Mouse (Mus musculus) brown adipose tissue, adult 24 weeks (tissue): ENCODE data around the gene Map2k4. TPM values are rescaled to one million over a fixed set of nuclear protein-coding genes. Genes with fewer than 3 reads are reported as not detected.

Source experiments
- H3K27ac ChIP-seq: fragments of 200-500 bp; replicated peaks from 2 replicates; pipeline ENCODE4 v1.5.1; 2012; ENCODE audit warnings: low read depth, mild to moderate bottlenecking, low read length
- H3K4me1 ChIP-seq: fragments of 200-500 bp; 2 replicates; pipeline ENCODE4 v1.6.1; 2012; ENCODE audit warnings: low read length, mixed read lengths; ENCODE audit not compliant: control insufficient read depth, insufficient read depth, insufficient read length
- H3K4me3 ChIP-seq: fragments of 200-500 bp; 2 replicates; pipeline ENCODE4 v1.5.1; 2012; ENCODE audit warnings: low read depth, mild to moderate bottlenecking, low read length, moderate library complexity; ENCODE audit not compliant: insufficient read depth
- polyA plus RNA-seq: library from polyadenylated mRNA; stranded (reverse); fragments of >200 nt; gene quantifications from 2 replicates; pipeline ENCODE4 v1.2.4, GENCODE M21; 2012; ENCODE audit not compliant: missing spikeins, insufficient read depth, insufficient read length

The Map2k4 gene
- polyA plus RNA-seq, 1 experiment, result 21.7 TPM

DNA sequence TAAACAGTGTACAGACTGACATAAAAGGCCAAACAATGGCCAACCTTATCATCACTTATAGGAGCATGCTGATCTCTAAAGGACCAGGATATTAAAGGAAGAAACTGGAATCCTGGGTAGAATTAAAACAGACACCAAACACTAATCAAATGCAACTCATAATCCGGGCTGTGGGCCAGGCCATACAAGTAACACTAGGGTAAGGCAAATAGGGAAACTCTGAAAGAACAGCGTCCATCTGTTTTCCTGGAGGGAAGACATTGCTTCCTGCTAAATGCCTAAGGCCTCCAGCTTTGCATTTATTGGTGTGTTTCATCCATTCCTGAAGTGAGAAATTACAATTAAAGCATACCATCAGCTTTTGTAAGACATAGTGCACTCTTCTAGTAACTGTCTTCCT, 81.9 kb downstream of the Map2k4 start:
- Histone ChIP-seq H3K4me3 (no peak overlapping the region), H3K4me1 (no peaks in the 10 kb centered on the region), H3K27ac (no peak overlapping the region)

DNA sequence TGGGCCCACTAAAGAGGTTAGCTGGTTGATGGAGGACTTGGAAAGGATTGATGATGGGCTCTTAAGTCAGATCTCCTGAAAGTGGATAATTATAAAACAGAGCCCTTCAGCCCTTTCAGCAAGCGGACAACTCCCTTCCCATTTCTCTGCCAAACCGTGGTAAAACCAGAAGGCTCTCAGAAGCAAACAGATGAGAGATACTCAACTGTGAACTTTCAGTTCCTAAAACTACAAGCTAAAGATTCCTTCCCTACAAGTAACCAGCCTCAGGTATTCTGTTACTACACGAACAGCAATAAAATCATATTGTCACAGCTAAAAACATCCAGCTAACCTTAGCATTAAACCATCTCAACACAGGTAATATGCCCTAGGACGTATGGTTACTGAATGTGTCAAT, 83.2 kb downstream of the Map2k4 start:
- no peak overlapping the region for H3K4me3 ChIP-seq
- H3K4me1 ChIP-seq, result no peaks in the 10 kb centered on the region

DNA sequence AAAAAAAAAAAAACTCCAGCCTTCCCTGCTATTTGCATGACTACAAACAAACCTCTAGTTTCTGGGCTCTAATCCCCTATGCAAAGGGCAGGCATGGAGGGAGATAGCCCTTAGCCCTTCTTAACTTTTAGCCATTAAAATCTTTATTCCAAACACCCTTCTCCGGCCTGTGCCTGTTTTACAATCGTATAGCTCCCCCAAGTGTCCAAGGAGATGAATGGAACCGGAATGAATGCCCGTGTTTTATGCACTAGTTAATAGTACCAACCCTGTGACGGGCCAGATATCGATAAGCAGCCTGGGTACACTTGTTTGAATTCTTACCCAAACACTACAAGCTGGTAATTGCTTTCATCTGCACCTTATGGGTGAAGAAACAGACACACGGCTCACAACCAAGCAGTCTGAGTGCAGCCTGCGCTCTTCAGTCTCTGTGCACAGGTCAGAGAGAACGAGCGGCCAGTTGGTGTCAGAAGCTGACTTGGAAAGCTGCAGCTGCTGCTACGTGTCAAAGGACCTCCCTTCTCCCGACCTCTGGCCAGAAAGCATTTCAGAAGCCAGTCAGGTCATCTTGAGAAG, 109.2 kb downstream of the Map2k4 start:
- Histone ChIP-seq H3K27ac (no peak overlapping the region), H3K4me1 (peaks cover 4% of the 10 kb centered on the region; the same call in 1 of the 2 replicates), H3K4me3 (no peak overlapping the region)

More for the DNA sequence above, 83.2 kb downstream of the Map2k4 start:
- H3K27ac ChIP-seq, result no peak overlapping the region

DNA sequence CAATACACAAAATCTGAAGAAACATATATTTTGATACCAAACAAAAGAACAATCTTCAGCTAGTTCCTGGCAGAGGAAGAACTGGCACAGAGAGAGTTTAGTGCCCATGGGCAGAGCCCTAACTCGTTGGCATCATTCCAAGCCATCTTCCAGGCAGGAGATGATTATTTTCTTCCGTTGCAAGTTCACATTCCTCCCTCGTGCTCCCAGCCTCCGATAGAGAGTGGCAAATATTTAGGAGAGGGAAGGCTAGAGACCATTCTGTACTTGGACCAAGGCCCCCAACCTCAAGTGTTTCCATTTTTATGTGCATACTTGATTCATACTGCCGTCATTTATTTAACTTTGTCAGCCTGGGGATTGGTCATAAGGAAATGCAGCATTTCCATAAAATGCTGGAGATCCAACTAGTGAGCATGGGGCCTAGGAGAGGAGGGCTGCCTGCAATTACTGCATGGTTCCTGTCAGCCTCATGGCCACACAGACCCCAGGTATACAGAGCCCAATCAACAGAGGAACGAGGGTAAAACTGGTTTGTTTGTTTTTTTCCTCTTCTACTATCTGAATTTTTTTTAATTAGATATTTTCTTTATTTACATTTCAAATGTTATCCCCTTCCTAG, 120.6 kb downstream of the Map2k4 start:
- Histone ChIP-seq H3K4me3 (no peak overlapping the region), H3K4me1 (no peaks in the 10 kb centered on the region), H3K27ac (no peak overlapping the region)

DNA sequence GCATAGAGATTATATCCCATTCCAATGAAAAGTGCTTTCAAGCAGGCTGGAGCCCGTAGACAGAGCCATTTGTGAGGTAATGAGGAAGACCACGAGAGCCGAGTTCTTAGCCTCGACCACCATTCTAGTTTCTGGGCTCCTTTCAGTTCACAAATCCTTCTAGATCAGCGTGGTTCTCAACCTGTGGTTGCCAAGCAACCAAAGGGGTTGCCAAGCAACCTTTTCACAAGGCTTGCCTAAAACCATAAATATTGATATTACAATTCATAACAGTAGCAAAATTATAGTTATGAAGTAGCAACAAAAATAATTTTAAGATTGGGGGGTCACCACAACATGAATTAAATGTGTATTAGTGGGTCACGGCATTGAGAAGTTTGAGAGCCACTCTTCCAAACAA, 123.2 kb downstream of the Map2k4 start:
- Histone ChIP-seq H3K27ac (no peak overlapping the region), H3K4me3 (no peak overlapping the region), H3K4me1 (no peaks in the 10 kb centered on the region)

DNA sequence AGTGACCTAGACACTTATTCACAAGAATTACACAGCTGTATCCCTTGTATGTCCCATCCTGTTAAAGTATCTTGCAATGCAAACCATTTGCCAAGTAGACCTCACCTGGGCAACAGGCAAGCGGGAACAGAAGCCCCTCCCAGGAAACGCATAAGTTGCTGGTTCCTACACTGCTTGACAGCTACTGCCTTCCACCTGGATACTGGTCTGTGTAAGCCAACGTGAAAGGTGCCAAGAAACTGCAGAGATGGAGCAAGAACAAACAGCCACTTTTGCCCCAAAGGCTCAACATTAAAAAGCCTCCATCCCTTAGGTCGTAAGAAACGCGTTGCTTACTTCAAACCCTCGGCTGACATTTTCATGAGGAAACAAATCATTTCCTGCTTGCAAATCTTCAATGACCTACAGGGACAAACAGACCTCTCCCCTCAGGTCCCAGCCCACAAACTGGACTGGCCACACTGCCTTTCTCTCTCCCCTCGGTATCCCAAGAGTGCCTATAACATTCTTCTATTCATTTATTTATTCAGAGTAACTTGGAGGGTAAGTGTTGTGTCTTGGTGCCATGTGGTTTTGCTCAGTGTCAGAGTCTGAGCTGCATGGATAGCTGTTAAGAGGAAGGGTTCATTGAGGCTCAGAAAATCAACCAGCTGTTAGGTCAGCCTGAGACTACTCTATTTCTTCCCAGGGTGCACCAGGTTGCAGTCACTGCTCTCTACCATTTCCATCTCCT, 126.1 kb downstream of the Map2k4 start:
- no peak overlapping the region for H3K27ac ChIP-seq
- no peaks in the 10 kb centered on the region for H3K4me1 ChIP-seq
- no peak overlapping the region for H3K4me3 ChIP-seq

DNA sequence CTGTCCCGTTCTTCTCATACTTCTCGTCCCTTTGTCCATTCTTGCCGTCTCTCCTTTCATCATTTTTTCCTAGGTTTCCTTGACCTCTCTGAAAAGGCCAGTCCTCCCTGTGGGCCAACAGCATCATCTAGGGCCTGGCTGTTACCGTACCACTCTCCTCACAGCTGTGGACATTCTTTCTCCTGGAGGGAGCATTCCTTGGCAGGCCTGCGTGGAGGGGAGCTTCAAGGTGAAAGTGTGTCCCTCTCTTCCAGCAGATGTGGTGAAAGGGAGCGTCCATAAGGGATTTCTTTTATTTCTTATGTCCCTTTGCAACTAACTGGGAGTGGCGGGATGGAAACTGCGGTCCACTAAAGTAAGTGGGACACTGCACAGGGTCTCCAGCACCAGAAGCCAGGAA, 134.2 kb downstream of the Map2k4 start:
- Histone ChIP-seq H3K27ac (no peak overlapping the region), H3K4me1 (no peaks in the 10 kb centered on the region), H3K4me3 (no peak overlapping the region)

DNA sequence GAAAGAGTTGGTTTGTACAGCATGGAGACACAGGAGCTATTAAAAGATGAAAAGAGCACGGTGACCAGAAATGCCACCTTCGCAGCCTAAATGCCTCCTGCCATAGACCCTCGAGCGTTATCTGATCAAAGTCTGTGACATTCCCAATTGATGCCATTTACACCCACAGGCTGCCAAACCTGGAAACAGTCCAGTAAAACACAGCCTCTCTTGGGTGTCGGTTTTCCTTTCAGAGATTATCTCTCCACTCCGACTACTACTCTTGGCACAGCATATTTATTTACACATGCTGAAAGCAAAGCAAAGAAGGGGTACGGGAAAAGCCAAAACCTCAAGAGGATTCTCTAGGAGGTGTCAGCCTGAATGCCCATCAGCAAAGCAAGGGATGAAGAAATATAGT, 136.7 kb downstream of the Map2k4 start:
- Histone ChIP-seq H3K4me3 (no peak overlapping the region), H3K4me1 (no peaks in the 10 kb centered on the region)

DNA sequence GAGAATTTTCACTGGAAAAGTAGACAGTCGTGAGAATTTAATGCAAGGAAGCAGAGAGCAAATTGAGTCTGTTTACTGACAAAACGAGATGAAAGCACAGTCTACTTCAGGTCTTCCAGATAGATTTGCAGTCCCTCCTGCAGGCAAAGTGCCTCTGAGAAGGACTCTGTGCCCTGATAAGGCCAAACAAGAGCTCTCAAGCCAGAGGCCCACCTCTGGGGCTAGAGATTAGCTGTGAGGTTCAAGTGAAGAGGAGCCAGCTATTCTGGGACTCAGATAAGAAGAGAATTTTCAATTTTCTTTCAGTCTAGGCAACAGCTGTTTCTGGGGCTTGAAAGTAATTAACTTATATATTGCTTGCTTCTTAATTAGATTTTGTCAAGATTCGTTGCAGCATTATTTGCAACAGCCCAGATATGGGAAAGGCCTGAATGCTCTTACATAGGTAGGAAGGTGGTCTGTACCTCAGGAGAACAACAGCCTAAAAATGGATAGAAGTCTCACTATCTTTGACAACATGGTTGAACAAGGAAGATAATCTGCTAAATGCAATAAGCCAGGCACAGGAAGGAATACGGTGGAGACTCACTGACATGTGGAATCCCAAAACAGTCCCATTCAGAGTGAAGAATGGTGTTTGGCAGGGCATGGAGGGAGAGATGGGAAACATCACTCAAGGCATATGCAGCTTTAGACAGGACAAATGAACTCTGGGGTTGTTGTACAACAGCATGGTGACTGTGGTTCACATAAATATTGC, 138.0 kb downstream of the Map2k4 start:
- Histone ChIP-seq H3K4me1 (no peaks in the 10 kb centered on the region), H3K27ac (no peak overlapping the region)

More for the DNA sequence above, 136.7 kb downstream of the Map2k4 start:
- no peak overlapping the region for H3K27ac ChIP-seq

DNA sequence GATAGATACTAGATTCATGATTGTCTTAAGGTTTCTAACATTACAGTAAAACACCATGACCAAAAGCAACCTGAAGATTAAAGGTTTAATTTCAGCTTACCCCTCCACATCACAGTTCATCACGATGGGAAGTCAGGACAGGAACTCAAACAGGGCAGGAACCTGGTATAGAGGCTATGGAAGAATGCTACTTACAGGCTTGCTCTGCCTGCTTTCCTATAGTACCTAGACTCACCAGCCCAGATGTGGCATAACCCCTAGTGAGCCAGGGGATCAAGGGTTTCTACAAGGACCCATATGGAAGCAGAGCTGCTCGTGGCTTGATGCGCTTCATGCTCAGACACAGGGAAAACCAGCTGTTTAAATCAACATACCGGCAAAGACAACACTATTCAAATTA, 138.6 kb downstream of the Map2k4 start:
- no peak overlapping the region for H3K4me3 ChIP-seq
- H3K4me1 ChIP-seq, result no peaks in the 10 kb centered on the region
- H3K27ac ChIP-seq, result no peak overlapping the region

More for the DNA sequence above, 138.0 kb downstream of the Map2k4 start:
- H3K4me3 ChIP-seq, result no peak overlapping the region

DNA sequence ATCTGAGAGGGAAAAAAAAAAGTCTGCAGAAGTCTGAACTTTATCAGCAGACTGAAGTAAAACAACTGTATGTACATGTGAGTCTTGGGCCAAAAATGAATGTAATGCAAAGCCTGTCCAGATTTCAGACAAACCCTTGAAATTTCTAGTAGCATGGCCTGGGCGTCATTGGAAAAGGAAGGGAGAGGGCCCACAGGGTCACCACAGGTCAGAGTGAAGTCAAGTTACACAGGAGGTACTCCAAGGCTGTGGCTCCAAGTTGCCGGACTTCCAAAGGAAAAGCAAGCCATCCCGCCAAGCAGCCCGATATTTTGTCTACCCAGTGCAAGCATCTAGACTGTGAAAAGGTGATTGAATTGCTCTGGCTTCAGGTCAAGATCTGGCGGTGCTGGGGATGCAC, 141.8 kb downstream of the Map2k4 start:
- Histone ChIP-seq H3K4me1 (no peaks in the 10 kb centered on the region), H3K27ac (no peak overlapping the region), H3K4me3 (no peak overlapping the region)

DNA sequence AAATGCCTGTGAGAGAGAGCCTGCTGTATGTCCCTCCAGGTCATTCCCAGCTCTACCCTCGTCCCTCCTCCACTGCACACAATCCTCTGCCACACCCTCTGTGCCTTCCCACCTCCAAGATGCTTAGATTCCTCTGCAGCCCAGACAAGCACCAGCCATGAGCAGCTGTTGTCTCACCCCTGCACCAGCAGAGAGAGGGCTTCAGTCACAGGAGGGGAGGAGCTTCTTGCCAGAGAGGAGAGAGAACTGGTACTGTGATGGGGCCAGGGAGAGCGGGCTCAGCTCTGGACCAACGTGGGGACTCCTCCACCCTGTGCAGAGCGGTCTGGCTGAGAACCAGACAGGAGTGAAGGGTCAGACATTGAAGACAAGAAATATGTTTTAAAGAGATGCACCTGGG, 143.6 kb downstream of the Map2k4 start:
- Histone ChIP-seq H3K4me1 (no peaks in the 10 kb centered on the region), H3K4me3 (no peak overlapping the region), H3K27ac (no peak overlapping the region)

DNA sequence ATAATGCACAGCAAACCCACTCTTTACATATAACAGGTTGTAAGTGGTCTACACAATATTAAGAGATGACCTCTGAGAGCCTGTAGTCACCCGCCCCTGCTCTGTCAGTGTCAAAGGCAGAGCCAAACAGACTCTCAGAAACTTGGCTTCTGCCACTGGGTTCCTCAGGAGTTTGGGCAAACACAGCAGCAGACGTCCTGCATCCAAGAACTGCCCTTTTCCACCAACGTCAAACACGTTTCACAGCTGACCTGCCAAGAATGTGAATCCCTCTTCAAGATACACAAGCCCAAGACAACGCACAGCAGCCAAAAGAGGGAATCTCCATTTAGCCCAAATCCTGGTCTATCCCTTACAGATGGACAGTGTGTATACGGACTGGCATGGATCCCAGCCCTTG, 147.8 kb downstream of the Map2k4 start:
- H3K27ac ChIP-seq, result no peak overlapping the region
- H3K4me3 ChIP-seq, result no peak overlapping the region
- H3K4me1 ChIP-seq, result no peaks in the 10 kb centered on the region
